Mouse (Mus musculus) megakaryocyte, adult 5-6 weeks (primary cell): ENCODE measurements around the gene Olfr372. TPM values are rescaled to one million over a fixed set of nuclear protein-coding genes. Genes with fewer than 3 reads are reported as not detected.
A peak's percentile ranks its signal among the peaks of the same experiment; 100 is the strongest.
"Not testable (repeated sequence)": the region's sequence is repeated elsewhere in the genome, so short reads cannot be mapped to it uniquely, and the experiment has no call there.

ENCODE experiments used
- ATAC-seq: 2 replicates; pipeline ENCODE4 v1.8.0; 2016; ENCODE audit warnings: mild to moderate bottlenecking, inconsistent platforms; ENCODE audit not compliant: poor library complexity, severe bottlenecking
- total RNA-seq, 2 experiments: library from RNA; stranded (forward) in 1 of 2; stranded (reverse) in 1 of 2; fragments of 153-499, 151-499 nt in 1 of 2; fragments of 221-1000, 200-1000 nt in 1 of 2; gene quantifications; 2 replicates each; pipeline versions ENCODE4 v1.2.3 to v1.2.4; 2015 to 2017

Olfr372 gene
- total RNA-seq (2015): not detected in 2 replicates
- total RNA-seq (2017): 0.18 and 0.37 TPM in 2 replicates

- ATAC-seq: not testable (repeated sequence)
Observed at GRCm38 (mm10) chr8:72040918-72041317, at the start of gene Olfr372. Gene Olfr372, plus strand, starts transcription at chr8:72041218.

- ATAC-seq: 0 out of 2 replicates have a peak, but pooled peaks have one; percentile 33
Observed at GRCm38 (mm10) chr8:71999434-71999833, 41.6 kb upstream of the Olfr372 start.

GRCm38 (mm10) chr8:72000223-72000622 is 40.8 kb upstream of the Olfr372 start:
- ATAC-seq: peak; percentile 38; the same call in 1 of the 2 replicates

- no peak for ATAC-seq
Observed at GRCm38 (mm10) chr8:72002942-72003341, 38.1 kb upstream of the Olfr372 start.

GRCm38 (mm10) chr8:72005912-72006311 is 35.1 kb upstream of the Olfr372 start:
- ATAC-seq: peak; percentile 22

- ATAC-seq: no peak
Observed at GRCm38 (mm10) chr8:72006763-72007162, 34.3 kb upstream of the Olfr372 start.

GRCm38 (mm10) chr8:72008134-72008641 is 32.8 kb upstream of the Olfr372 start:
- ATAC-seq: peak; percentile 78

GRCm38 (mm10) chr8:72009473-72009872 is 31.5 kb upstream of the Olfr372 start, which contains the start of gene Cyp4f18:
Gene Cyp4f18, minus strand, starts transcription at chr8:72009626.
- peak; percentile 72 for ATAC-seq

- not testable (repeated sequence) for ATAC-seq
Observed at GRCm38 (mm10) chr8:72013506-72014228, 27.4 kb upstream of the Olfr372 start.

GRCm38 (mm10) chr8:72017339-72017738 is 23.7 kb upstream of the Olfr372 start:
- peak; percentile 100 for ATAC-seq

- ATAC-seq: no peak
Observed at GRCm38 (mm10) chr8:72018141-72018540, 22.9 kb upstream of the Olfr372 start.

GRCm38 (mm10) chr8:72019022-72019421 is 22.0 kb upstream of the Olfr372 start:
- ATAC-seq: not testable (repeated sequence)

GRCm38 (mm10) chr8:72019816-72020215 is 21.2 kb upstream of the Olfr372 start:
- no peak for ATAC-seq

- not testable (repeated sequence) for ATAC-seq
Observed at GRCm38 (mm10) chr8:72024886-72025285, 16.1 kb upstream of the Olfr372 start.

GRCm38 (mm10) chr8:72032926-72033325 is 8.1 kb upstream of the Olfr372 start:
- ATAC-seq: peak; percentile 84

GRCm38 (mm10) chr8:72042493-72042892 is 1.5 kb downstream of the Olfr372 start:
- peak; percentile 88 for ATAC-seq

GRCm38 (mm10) chr8:72054633-72055032 is 13.6 kb downstream of the Olfr372 start:
- ATAC-seq: not testable (repeated sequence)

GRCm38 (mm10) chr8:72057643-72058042 is 16.6 kb downstream of the Olfr372 start:
- peak; percentile 94 for ATAC-seq

GRCm38 (mm10) chr8:72066819-72067399 is 25.9 kb downstream of the Olfr372 start:
- ATAC-seq: peak; percentile 99

GRCm38 (mm10) chr8:72082877-72083276 is 41.9 kb downstream of the Olfr372 start, which contains the start of gene Olfr373:
Gene Olfr373, plus strand, starts transcription at chr8:72083177.
- not testable (repeated sequence) for ATAC-seq

- peak; percentile 94 for ATAC-seq
Observed at GRCm38 (mm10) chr8:72084744-72085143, 43.7 kb downstream of the Olfr372 start.

GRCm38 (mm10) chr8:72087611-72088010 is 46.6 kb downstream of the Olfr372 start:
- not testable (repeated sequence) for ATAC-seq
